Mouse (Mus musculus) midbrain, postnatal 0 days (tissue): ENCODE results near the gene Gpc3. TPM values are rescaled to one million over a fixed set of nuclear protein-coding genes. Genes with fewer than 3 reads are reported as not detected.

Source experiments
- ATAC-seq: fragments of 200-750 bp; cut with Nextera tagmentation; 2 replicates; pipeline ENCODE4 v1.8.0; 2017; ENCODE audit warnings: moderate number of reproducible peaks, mild to moderate bottlenecking, moderate TSS enrichment, moderate library complexity; ENCODE audit not compliant: low FRiP score
- DNase-seq: peaks from one replicate; pipeline ENCODE4 v3.0.0-alpha.2; 2015; ENCODE audit warnings: low spot score
- H3K27ac ChIP-seq: fragments of 300-500 bp; sonication (generic); 2 replicates; pipeline ENCODE4 v1.5.1; 2014; ENCODE audit warnings: low read depth, mild to moderate bottlenecking, low read length, mixed read lengths
- H3K27me3 ChIP-seq: fragments of 300-500 bp; sonication (generic); 2 replicates; pipeline ENCODE4 v1.6.1; 2014; ENCODE audit warnings: low read length, control low read depth, mixed read lengths; ENCODE audit not compliant: insufficient read depth
- H3K36me3 ChIP-seq: fragments of 300-500 bp; sonication (generic); 2 replicates; pipeline ENCODE4 v1.6.1; 2014; ENCODE audit warnings: low read length, control low read depth, mixed read lengths; ENCODE audit not compliant: insufficient read depth
- H3K4me1 ChIP-seq: fragments of 300-500 bp; sonication (generic); 2 replicates; pipeline ENCODE4 v1.6.1; 2014; ENCODE audit warnings: mild to moderate bottlenecking, control low read depth, antibody characterized with exemption, low read length, mixed read lengths; ENCODE audit not compliant: insufficient read depth
- H3K4me2 ChIP-seq: fragments of 300-500 bp; sonication (generic); 2 replicates; pipeline ENCODE4 v1.6.1; 2014; ENCODE audit warnings: low read depth, mild to moderate bottlenecking, low read length, mixed read lengths; ENCODE audit not compliant: poor library complexity, severe bottlenecking
- H3K4me3 ChIP-seq: fragments of 300-500 bp; sonication (generic); 2 replicates; pipeline ENCODE4 v1.5.1; 2014; ENCODE audit warnings: low read depth, mild to moderate bottlenecking, low read length, moderate library complexity
- H3K9ac ChIP-seq: fragments of 300-500 bp; sonication (generic); replicated peaks from 2 replicates; pipeline ENCODE4 v1.6.1; 2014; ENCODE audit warnings: mild to moderate bottlenecking, low read length, moderate library complexity, mixed read lengths; ENCODE audit not compliant: poor library complexity, severe bottlenecking
- H3K9me3 ChIP-seq: fragments of 300-500 bp; sonication (generic); 2 replicates; pipeline ENCODE4 v1.6.1; 2016; ENCODE audit warnings: low read length, control low read depth
- CTCF ChIP-seq: IDR thresholded peaks from 2 replicates; pipeline ENCODE4 v1.5.1; 2016; ENCODE audit warnings: antibody characterized with exemption, mild to moderate bottlenecking
- WGBS: fragments of 180-500 bp; shearing (Covaris S2); extraction: QIAGEN DNeasy Blood & Tissue Kit; methylation state at CpG from one replicate; pipeline ENCODE4 v1.1.7; 2014; 5-methylcytosine and 5-hydroxymethylcytosine counted together
- microRNA counts: library from miRNA; unstranded; fragments of <30 nt; microRNA quantifications from one replicate; lab custom pipeline; 2015
- microRNA-seq: library from miRNA; unstranded; fragments of <30 nt; microRNA quantifications from one replicate; pipeline ENCODE4, GENCODE M21; 2016; ENCODE audit warnings: borderline number of aligned reads
- polyA plus RNA-seq: library from polyadenylated mRNA; unstranded; fragments of >200 nt; fragmentation: Nextera tagmentation; extraction: Ambion mirVana; gene quantifications from 2 replicates; pipeline ENCODE4 v1.2.1, GENCODE M21; 2015
- total RNA-seq: library from RNA; depleted of rRNA; stranded (reverse); fragments of >200 nt; gene quantifications from 2 replicates; pipeline ENCODE4 v1.2.3, GENCODE M21; 2014; rRNA removed

Gpc3 gene
- total and polyA plus RNA-seq, 2 experiments from 2014 or later: 19.3 to 69.3 TPM

DNA sequence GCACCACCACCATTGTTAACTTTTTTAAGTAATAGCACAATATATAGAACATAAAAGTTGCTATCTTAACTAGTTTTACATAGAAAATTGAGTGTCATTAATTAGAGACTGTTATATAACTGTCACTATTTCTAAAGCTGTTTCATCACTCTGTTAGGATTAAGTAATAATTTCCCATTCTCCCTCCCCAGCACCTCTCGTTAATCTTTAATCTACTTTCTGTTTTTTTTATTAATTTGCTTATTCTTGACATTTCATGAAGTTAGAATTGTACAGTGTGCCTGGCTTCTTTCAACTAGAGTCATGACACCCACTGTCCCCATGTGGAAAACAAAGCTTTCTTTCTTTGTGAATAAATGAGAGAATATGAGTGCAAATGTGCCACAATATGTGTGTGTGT lies 359.2 kb downstream of the Gpc3 start:
- TF ChIP-seq CTCF: no peak
- Histone ChIP-seq H3K36me3 (no peaks in the 10 kb centered on the region), H3K4me2 (no peak overlapping the region), H3K27me3 (no peaks in the 10 kb centered on the region), H3K9me3 (no peaks in the 10 kb centered on the region), H3K4me3 (no peak overlapping the region), H3K27ac (no peak overlapping the region), H3K9ac (no peak overlapping the region), H3K4me1 (no peaks in the 10 kb centered on the region)
- DNase-seq: no peak
- ATAC-seq: no peak
- WGBS: 79% methylated on average over 1 of the region's 1 CpGs

DNA sequence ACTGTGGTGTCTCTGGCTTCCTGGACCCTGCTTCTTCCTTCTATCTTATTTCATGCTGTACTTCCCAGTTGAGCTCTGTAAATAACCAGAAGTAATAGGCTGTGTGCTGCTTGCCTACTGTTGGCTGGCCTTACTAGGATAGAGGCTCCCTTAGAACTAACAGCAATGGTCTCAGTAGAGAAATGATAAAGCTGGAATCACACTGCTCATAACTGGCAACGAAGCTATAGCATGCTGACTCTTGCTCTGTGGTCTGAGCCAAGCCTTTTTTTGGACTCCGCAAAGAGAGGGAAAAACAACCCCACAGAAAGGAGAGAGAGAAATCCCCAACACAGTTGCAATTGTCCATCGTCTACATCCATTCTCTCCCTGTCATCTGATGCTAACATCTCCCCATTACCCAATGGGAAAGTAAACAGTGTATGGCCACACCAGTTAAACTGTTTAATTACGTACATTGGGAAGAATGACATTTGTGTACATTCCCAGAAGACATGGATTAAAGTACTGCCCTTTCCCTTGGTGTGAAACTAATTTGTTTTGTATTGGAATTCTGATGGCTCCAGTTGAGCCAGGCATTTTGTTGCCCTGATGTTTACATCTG lies 368.0 kb downstream of the Gpc3 start:
- ATAC-seq (no peak), DNase-seq (no peak)
- TF ChIP-seq CTCF: no peak
- Histone ChIP-seq H3K9ac (no peak overlapping the region), H3K27me3 (no peaks in the 10 kb centered on the region), H3K4me1 (no peaks in the 10 kb centered on the region), H3K9me3 (no peaks in the 10 kb centered on the region), H3K36me3 (no peaks in the 10 kb centered on the region), H3K4me3 (no peak overlapping the region), H3K4me2 (no peak overlapping the region), H3K27ac (no peak overlapping the region)
- WGBS: 71% methylated on average over 4 of the region's 4 CpGs

DNA sequence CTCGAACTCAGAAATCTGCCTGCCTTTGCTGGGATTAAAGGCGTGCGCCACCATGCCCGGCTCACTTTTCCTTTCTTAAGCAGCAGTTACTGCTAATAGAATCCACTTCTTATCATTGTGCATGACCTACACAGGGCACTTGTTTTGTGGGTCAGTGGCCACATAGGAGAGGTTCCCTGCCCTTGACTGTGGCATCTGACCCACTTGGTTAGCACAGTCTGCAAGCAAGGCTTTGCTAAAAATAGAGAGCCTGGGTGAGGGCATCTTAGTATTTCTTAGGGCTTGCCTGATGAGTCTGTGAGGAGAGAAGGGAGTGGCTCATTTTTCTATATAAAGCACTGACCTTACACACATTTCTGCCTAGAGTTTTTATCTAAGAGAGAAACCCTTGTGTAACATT lies 376.3 kb downstream of the Gpc3 start:
- WGBS: 97% methylated on average over 4 of the region's 4 CpGs

DNA sequence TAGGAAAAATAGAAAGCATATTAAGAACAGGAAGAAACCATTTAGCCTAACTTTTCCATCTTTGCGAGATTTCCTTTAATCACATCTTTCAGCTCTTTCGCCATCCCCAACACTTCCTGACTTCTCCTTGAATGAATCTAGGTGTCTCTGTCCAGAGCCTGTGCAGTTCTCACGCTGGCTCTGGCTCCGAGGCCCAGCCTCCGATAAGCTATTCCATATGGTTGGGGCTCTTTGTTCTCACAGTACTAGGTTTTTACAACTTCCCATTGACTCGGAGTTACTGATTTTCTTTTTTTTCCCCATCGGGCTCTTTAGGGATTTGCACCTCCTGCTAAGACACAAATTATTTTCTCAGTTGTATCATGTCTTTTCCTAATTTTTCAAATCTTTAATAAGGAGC lies 381.8 kb downstream of the Gpc3 start:
- Histone ChIP-seq H3K9ac (no peak overlapping the region), H3K27ac (no peak overlapping the region), H3K27me3 (no peaks in the 10 kb centered on the region), H3K36me3 (no peaks in the 10 kb centered on the region), H3K4me3 (no peak overlapping the region), H3K9me3 (no peaks in the 10 kb centered on the region), H3K4me1 (no peaks in the 10 kb centered on the region), H3K4me2 (no peak overlapping the region)
- TF ChIP-seq CTCF: no peak
- 63% methylated on average over 7 of the region's 7 CpGs for WGBS
- ATAC-seq (no peak), DNase-seq (no peak)

More for the DNA sequence above, 376.3 kb downstream of the Gpc3 start:
- Histone ChIP-seq H3K27ac (no peak overlapping the region), H3K27me3 (no peaks in the 10 kb centered on the region), H3K9ac (no peak overlapping the region), H3K4me3 (no peak overlapping the region), H3K36me3 (no peaks in the 10 kb centered on the region), H3K9me3 (no peaks in the 10 kb centered on the region), H3K4me1 (no peaks in the 10 kb centered on the region), H3K4me2 (no peak overlapping the region)
- no peak for TF ChIP-seq CTCF
- ATAC-seq (no peak), DNase-seq (no peak)

DNA sequence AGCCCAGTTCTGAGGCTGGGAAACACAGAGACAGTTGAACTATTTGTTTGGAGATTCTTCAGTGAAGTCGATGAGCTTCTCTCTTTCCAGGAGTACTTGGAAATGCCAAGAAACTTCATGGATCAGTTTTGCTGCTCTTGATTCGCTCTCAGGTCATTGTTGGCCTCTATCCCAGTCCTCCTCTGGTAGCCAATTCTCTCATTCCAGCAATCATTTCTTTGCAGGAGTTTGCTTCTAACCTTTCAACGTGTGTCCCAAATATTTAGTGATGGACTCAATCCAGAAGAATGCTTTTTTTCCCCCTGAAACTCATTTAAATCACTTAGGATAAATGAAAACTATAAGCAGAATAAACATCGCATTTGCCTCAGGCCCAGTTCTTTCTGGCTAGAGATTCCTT lies 383.0 kb downstream of the Gpc3 start:
- no peak overlapping the region for H3K4me2 ChIP-seq
- no peak for TF ChIP-seq CTCF
- DNase-seq (no peak), ATAC-seq (no peak)
- no peak overlapping the region for H3K4me3 ChIP-seq
- no peaks in the 10 kb centered on the region for H3K4me1 ChIP-seq
- no peaks in the 10 kb centered on the region for H3K27me3 ChIP-seq
- 79% methylated on average over 4 of the region's 4 CpGs for WGBS
- H3K9ac ChIP-seq: no peak overlapping the region
- no peaks in the 10 kb centered on the region for H3K9me3 ChIP-seq
- no peaks in the 10 kb centered on the region for H3K36me3 ChIP-seq
- H3K27ac ChIP-seq: no peak overlapping the region

MicroRNAs within 50 kb of the gene (microRNA counts, 519-probe panel; counts per million panel counts)
- 528 counts per million, percentile 58 among the panel's probes with 10 or more counts for microRNA mmu-miR-717 (lab: Ali Mortazavi, UCI)

Small RNA genes within 50 kb of the gene (microRNA-seq; reads per million reads assigned to microRNA genes)
- not detected for gene Mir6384
- gene Mir717: not detected

Other genes with a start within 250 kb of the Gpc3 start
- gene Ccdc160, start 177.2 kb upstream of the Gpc3 start, total RNA-seq: 3.2 and 3.6 TPM in 2 replicates
- 6.3 and 8.3 TPM in 2 replicates for gene Ccdc160, start 177.2 kb upstream of the Gpc3 start, polyA plus RNA-seq